Mouse (Mus musculus): ENCODE measurements around the gene Aspdh. TPM values are rescaled to one million over a fixed set of nuclear protein-coding genes. Genes with fewer than 3 reads are reported as not detected.

The Aspdh gene
- polyA plus RNA-seq (2012; rRNA removed) = 13.8 and 16.1 TPM in 2 replicates

GRCm38 (mm10) chr7:44465111-44465510 lies at the start of gene Aspdh:
Gene Aspdh (plus strand): TSS chr7:44465391.

GRCm38 (mm10) chr7:44428968-44429521 lies 36.1 kb upstream of the Aspdh start, which contains the start of gene Lrrc4b:
Gene Lrrc4b (plus strand): TSS chr7:44429018.

GRCm38 (mm10) chr7:44467811-44468411 lies 2.7 kb downstream of the Aspdh start, which contains the start of gene Josd2:
Gene Josd2 (plus strand): TSS chr7:44467980.

DNA sequence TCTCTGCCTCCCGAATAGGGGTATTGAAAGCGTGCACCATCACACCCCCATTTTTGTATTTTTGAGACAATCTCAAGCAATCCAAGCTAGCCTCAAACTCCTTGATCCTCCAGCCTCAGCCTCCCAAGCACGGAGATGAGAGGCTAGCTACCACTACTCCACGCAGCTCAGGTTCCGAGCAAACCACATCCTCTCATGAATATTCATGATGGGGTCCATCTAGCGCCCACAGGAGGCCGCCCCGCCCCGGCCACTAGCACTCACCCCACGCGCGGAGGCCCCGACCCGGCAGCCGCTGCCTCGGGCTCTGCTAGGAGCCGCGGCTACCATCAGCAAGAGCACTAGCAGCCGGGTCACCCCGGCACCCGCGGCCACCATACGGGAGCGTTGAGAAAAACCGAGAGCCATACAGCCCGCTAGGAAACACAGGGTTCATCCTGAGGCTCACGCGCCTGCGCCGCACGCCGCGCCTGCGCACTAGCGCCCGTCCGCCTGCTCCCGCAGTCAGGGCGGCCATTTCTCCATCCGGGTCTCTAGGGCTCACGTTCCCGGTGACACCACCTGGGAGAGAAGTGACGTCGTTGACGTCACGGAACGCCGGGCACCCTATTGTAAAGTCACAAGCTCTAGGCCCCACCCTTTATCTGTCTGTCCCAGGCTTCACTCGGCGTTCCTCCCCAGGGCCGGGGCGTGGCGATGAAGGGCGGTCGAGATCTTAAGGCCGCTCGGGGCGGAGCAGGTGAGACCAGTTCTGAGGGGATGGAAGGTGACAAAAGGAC lies 31.0 kb downstream of the Aspdh start, which contains the start of the genes Emc10 and Fam71e1:
Emc10 (minus strand) TSS at position 538 of the 779 bp plus-strand sequence.
Fam71e1 (plus strand) TSS at position 590 of the 779 bp plus-strand sequence.

Other genes with a start within 250 kb of the Aspdh start
- gene Klk1b5, start 249.4 kb upstream of the Aspdh start, polyA plus RNA-seq (2012; rRNA removed) = not detected in 2 replicates
- not detected in 2 replicates for gene Klk1, start 240.0 kb upstream of the Aspdh start, polyA plus RNA-seq (2012; rRNA removed)
- gene Gm36864, start 229.2 kb upstream of the Aspdh start, polyA plus RNA-seq (2012; rRNA removed) = not detected in 2 replicates
- gene 1700028J19Rik, start 218.7 kb upstream of the Aspdh start, polyA plus RNA-seq (2012; rRNA removed) = 1.3 and 1.7 TPM in 2 replicates
- gene 2410002F23Rik, start 218.7 kb upstream of the Aspdh start, polyA plus RNA-seq (2012; rRNA removed) = 296 and 311 TPM in 2 replicates
- gene Acp4, start 208.0 kb upstream of the Aspdh start, polyA plus RNA-seq (2012; rRNA removed) = not detected in 2 replicates
- gene Gm15517, start 203.9 kb upstream of the Aspdh start, polyA plus RNA-seq (2012; rRNA removed) = not detected in 2 replicates
- gene Clec11a, start 158.5 kb upstream of the Aspdh start, polyA plus RNA-seq (2012; rRNA removed) = 2.7 and 7.5 TPM in 2 replicates
- gene Shank1, start 155.1 kb upstream of the Aspdh start, polyA plus RNA-seq (2012; rRNA removed) = 23.2 and 35.2 TPM in 2 replicates
- gene Syt3, start 81.3 kb upstream of the Aspdh start, polyA plus RNA-seq (2012; rRNA removed) = 55.4 and 56.4 TPM in 2 replicates
- 4.7 and 5.2 TPM in 2 replicates for gene 1700008O03Rik, start 79.6 kb upstream of the Aspdh start, polyA plus RNA-seq (2012; rRNA removed)
- 229 and 267 TPM in 2 replicates for gene Lrrc4b, start 36.4 kb upstream of the Aspdh start, polyA plus RNA-seq (2012; rRNA removed)
- 75.4 and 77.8 TPM in 2 replicates for gene Josd2, start 2.6 kb downstream of the Aspdh start, polyA plus RNA-seq (2012; rRNA removed)
- 210 and 223 TPM in 2 replicates for gene Emc10, start 31.1 kb downstream of the Aspdh start, polyA plus RNA-seq (2012; rRNA removed)
- gene Fam71e1, start 31.2 kb downstream of the Aspdh start, polyA plus RNA-seq (2012; rRNA removed) = 25.2 and 26.6 TPM in 2 replicates
- 0.04 and 0.19 TPM in 2 replicates for gene Mybpc2, start 59.3 kb downstream of the Aspdh start, polyA plus RNA-seq (2012; rRNA removed)
- 0.04 and 0.09 TPM in 2 replicates for gene Spib, start 66.7 kb downstream of the Aspdh start, polyA plus RNA-seq (2012; rRNA removed)
- 24.0 and 24.6 TPM in 2 replicates for gene Pold1, start 83.5 kb downstream of the Aspdh start, polyA plus RNA-seq (2012; rRNA removed)
- 55.4 and 59.4 TPM in 2 replicates for gene Nr1h2, start 88.6 kb downstream of the Aspdh start, polyA plus RNA-seq (2012; rRNA removed)
- 0.19 and 0.27 TPM in 2 replicates for gene Napsa, start 107.0 kb downstream of the Aspdh start, polyA plus RNA-seq (2012; rRNA removed)
- gene Kcnc3, start 125.3 kb downstream of the Aspdh start, polyA plus RNA-seq (2012; rRNA removed) = 14.7 and 17.8 TPM in 2 replicates
- 2.2 and 2.8 TPM in 2 replicates for gene Myh14, start 205.5 kb downstream of the Aspdh start, polyA plus RNA-seq (2012; rRNA removed)
- not detected in 2 replicates for gene Izumo2, start 243.4 kb downstream of the Aspdh start, polyA plus RNA-seq (2012; rRNA removed)